Mouse (Mus musculus) ES-E14 (cell line): Measurements from ENCODE around the gene Crebl2. TPM values are rescaled to one million over a fixed set of nuclear protein-coding genes. Genes with fewer than 3 reads are reported as not detected.

Source experiments
- DNase-seq: peaks from one replicate; pipeline ENCODE4 v3.0.0-alpha.2; 2013; ENCODE audit warnings: low read depth, low spot score
- H3K27ac ChIP-seq: 2 replicates; pipeline ENCODE4 v1.5.1; 2012; ENCODE audit warnings: low read depth, mild to moderate bottlenecking, low read length, moderate library complexity, mixed read lengths; ENCODE audit not compliant: poor library complexity, insufficient read depth, severe bottlenecking
- H3K36me3 ChIP-seq: 2 replicates; pipeline ENCODE4 v1.6.1; 2012; ENCODE audit warnings: mild to moderate bottlenecking, low read length, moderate library complexity, mixed read lengths; ENCODE audit not compliant: control insufficient read depth, poor library complexity, insufficient read depth, severe bottlenecking
- H3K4me1 ChIP-seq, 2 experiments: fragments of 150-350 bp in 1 of 2; sonication (generic) in 1 of 2; 2 replicates each; pipeline ENCODE4 v1.6.1; 2012; ENCODE audit warnings: low read length in 2 of 2, mild to moderate bottlenecking in 1 of 2, mixed read lengths in 1 of 2; ENCODE audit not compliant: control insufficient read depth in 2 of 2, insufficient read depth in 2 of 2, poor library complexity in 1 of 2
- H3K4me3 ChIP-seq, 2 experiments: fragments of 150-350 bp in 1 of 2; sonication (generic) in 1 of 2; 2 replicates each; pipeline ENCODE4 v1.5.1; 2012; ENCODE audit warnings: low read length in 2 of 2, low read depth in 1 of 2, mild to moderate bottlenecking in 1 of 2, mixed read lengths in 1 of 2; ENCODE audit not compliant: insufficient read depth in 1 of 2, poor library complexity in 1 of 2, severe bottlenecking in 1 of 2
- H3K9ac ChIP-seq: 2 replicates; pipeline ENCODE4 v1.6.1; 2012; ENCODE audit warnings: low read depth, mild to moderate bottlenecking, low read length, mixed read lengths; ENCODE audit not compliant: poor library complexity, insufficient read depth, severe bottlenecking
- H3K9me3 ChIP-seq: fragments of 150-350 bp; sonication (generic); 2 replicates; pipeline ENCODE4 v1.6.1; 2012; ENCODE audit warnings: low read depth, mild to moderate bottlenecking, low read length; ENCODE audit not compliant: control insufficient read depth, insufficient read depth
- CHD2 ChIP-seq: IDR thresholded peaks from 2 replicates; pipeline ENCODE4 v1.6.1; 2014; ENCODE audit warnings: mild to moderate bottlenecking, low read depth, low read length, inconsistent platforms
- HCFC1 ChIP-seq: IDR thresholded peaks from 2 replicates; pipeline ENCODE4 v1.6.1; 2012; ENCODE audit warnings: low read length, inconsistent platforms, borderline replicate concordance; ENCODE audit not compliant: insufficient read depth
- MAFK ChIP-seq: IDR thresholded peaks from 2 replicates; pipeline ENCODE4 v1.6.1; 2014; ENCODE audit warnings: mild to moderate bottlenecking, low read depth, low read length, inconsistent platforms; ENCODE audit not compliant: insufficient read depth
- ZC3H11A ChIP-seq: IDR thresholded peaks from 2 replicates; pipeline ENCODE4 v1.6.1; 2012; ENCODE audit warnings: low read depth, mild to moderate bottlenecking, inconsistent platforms, low read length, borderline replicate concordance
- ZNF384 ChIP-seq: IDR thresholded peaks from 2 replicates; pipeline ENCODE4 v1.6.1; 2012; ENCODE audit warnings: low read depth, low read length, inconsistent platforms
- in situ Hi-C, 2 experiments: fragments of 600-800 bp; cut with MboI; formaldehyde crosslinking; loops; one replicate each; pipeline ENCODE4 v1.15.1; 2025; ENCODE audit warnings: low sequenced_read_pairs in 2 of 2, inconsistent platforms in 1 of 2; ENCODE audit not compliant: unreplicated experiment in 2 of 2
- total RNA-seq: library from RNA; depleted of rRNA; stranded (reverse); fragments of 300-350 nt; gene quantifications from 2 replicates; pipeline ENCODE4 v1.2.3, GENCODE M21; 2012

The Crebl2 gene
- total RNA-seq, 1 experiment = 4.3 TPM

GRCm38 (mm10) chr6:134804736-134805277, 25.1 kb upstream of the Crebl2 start:
- in situ Hi-C loops = no loop called here
- Histone ChIP-seq H3K4me1 (peaks cover 4 to 20% of the 10 kb centered on the region in 2 experiments), H3K9me3 (no peaks in the 10 kb centered on the region), H3K9ac (no peak overlapping the region), H3K27ac (no peak overlapping the region), H3K36me3 (no peaks in the 10 kb centered on the region), H3K4me3 (no peak overlapping the region)
- no peak for DNase-seq
- TF ChIP-seq MAFK (peak; percentile 43; the same call in 1 of the 2 replicates), HCFC1 (no peak), ZNF384 (no peak), CHD2 (peak; percentile 37; the same call in 1 of the 2 replicates), ZC3H11A (no peak)

- DNase-seq = no peak
- Histone ChIP-seq H3K9me3 (no peaks in the 10 kb centered on the region), H3K9ac (no peak overlapping the region), H3K4me1 (peaks cover 4 to 20% of the 10 kb centered on the region in 2 experiments), H3K27ac (no peak overlapping the region), H3K4me3 (no peak overlapping the region), H3K36me3 (no peaks in the 10 kb centered on the region)
- in situ Hi-C loops = no loop called here
- no peak for TF ChIP-seq MAFK
- TF ChIP-seq HCFC1 = no peak
These were observed 23.8 kb upstream of the Crebl2 start for GRCm38 (mm10) chr6:134806130-134806529.

DNA sequence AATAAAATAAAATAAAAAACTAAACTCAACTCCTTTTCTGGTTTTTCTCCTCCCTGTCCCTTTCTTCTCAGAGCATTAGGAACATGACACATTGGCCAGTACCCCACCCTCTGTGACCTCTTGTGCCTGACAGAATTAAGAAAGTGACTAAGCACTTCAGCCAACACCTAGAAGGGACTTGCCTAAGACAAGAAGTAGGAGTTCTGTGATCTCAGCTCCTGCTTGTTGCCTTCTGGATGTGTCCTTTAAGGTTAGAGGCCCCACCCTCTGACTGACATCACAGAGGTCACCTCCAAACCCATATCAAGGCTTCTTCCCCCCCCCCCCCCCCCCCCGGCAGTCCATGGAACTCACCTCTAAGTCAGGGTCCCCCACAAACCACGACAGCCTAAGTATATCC, 22.9 kb upstream of the Crebl2 start:
- no peak for DNase-seq
- no peak for TF ChIP-seq CHD2
- TF ChIP-seq HCFC1 = no peak
- no peak overlapping the region for H3K4me3 ChIP-seq
- in situ Hi-C loops = no loop called here
- no peak overlapping the region for H3K27ac ChIP-seq
- H3K9me3 ChIP-seq = no peaks in the 10 kb centered on the region
- H3K36me3 ChIP-seq = no peaks in the 10 kb centered on the region
- H3K9ac ChIP-seq = no peak overlapping the region
- peaks cover 4 to 18% of the 10 kb centered on the region in 2 experiments for H3K4me1 ChIP-seq

GRCm38 (mm10) chr6:134807794-134808193, 22.2 kb upstream of the Crebl2 start:
- DNase-seq = no peak
- Histone ChIP-seq H3K9ac (no peak overlapping the region), H3K36me3 (no peaks in the 10 kb centered on the region), H3K4me1 (peaks cover 4 to 18% of the 10 kb centered on the region in 2 experiments), H3K9me3 (no peaks in the 10 kb centered on the region), H3K27ac (no peak overlapping the region), H3K4me3 (no peak overlapping the region)
- in situ Hi-C loops = no loop called here
- no peak for TF ChIP-seq HCFC1
- no peak for TF ChIP-seq ZNF384
- TF ChIP-seq CHD2 = no peak
- no peak for TF ChIP-seq ZC3H11A
- no peak for TF ChIP-seq MAFK

- in situ Hi-C loops = no loop called here
These were observed 16.9 kb upstream of the Crebl2 start for GRCm38 (mm10) chr6:134813066-134813465.

More at GRCm38 (mm10) chr6:134813066-134813465, 16.9 kb upstream of the Crebl2 start:
- no peak for DNase-seq
- Histone ChIP-seq H3K9ac (no peak overlapping the region), H3K4me3 (no peak overlapping the region), H3K4me1 (peaks cover 0 to 2% of the 10 kb centered on the region in 2 experiments; a peak in 2 of 4 replicates), H3K36me3 (no peaks in the 10 kb centered on the region), H3K9me3 (no peaks in the 10 kb centered on the region), H3K27ac (no peak overlapping the region)
- TF ChIP-seq ZNF384 = no peak
- no peak for TF ChIP-seq ZC3H11A
- TF ChIP-seq HCFC1 = no peak
- TF ChIP-seq MAFK = no peak
- TF ChIP-seq CHD2 = no peak
